Mouse (Mus musculus) brain, embryonic 14.5 days (tissue): ENCODE measurements around the gene Greb1. TPM values are rescaled to one million over a fixed set of nuclear protein-coding genes. Genes with fewer than 3 reads are reported as not detected.

ENCODE experiments used
- DNase-seq: peaks from one replicate; pipeline ENCODE4 v3.0.0-alpha.2; 2011; ENCODE audit warnings: low read depth
- CTCF ChIP-seq: fragments of 200-500 bp; IDR thresholded peaks from 2 replicates; pipeline ENCODE4 v1.5.1; 2012; ENCODE audit warnings: inconsistent platforms, mild to moderate bottlenecking, moderate library complexity, borderline replicate concordance; ENCODE audit not compliant: insufficient read depth, insufficient read length; ENCODE audit errors: extremely low read depth
- POLR2A ChIP-seq: fragments of 200-500 bp; IDR thresholded peaks from 2 replicates; pipeline ENCODE4 v1.6.1; 2012; ENCODE audit warnings: mild to moderate bottlenecking, inconsistent platforms, borderline replicate concordance; ENCODE audit not compliant: poor library complexity, insufficient read depth, insufficient read length, severe bottlenecking; ENCODE audit errors: extremely low read depth
- polyA plus RNA-seq: library from polyadenylated mRNA; depleted of rRNA; stranded (reverse); fragments of >200 nt; gene quantifications from 2 replicates; pipeline ENCODE4 v1.2.3, GENCODE M21; 2012; rRNA removed

Gene Greb1
- polyA plus RNA-seq, 1 experiment, result 4.8 TPM

DNA sequence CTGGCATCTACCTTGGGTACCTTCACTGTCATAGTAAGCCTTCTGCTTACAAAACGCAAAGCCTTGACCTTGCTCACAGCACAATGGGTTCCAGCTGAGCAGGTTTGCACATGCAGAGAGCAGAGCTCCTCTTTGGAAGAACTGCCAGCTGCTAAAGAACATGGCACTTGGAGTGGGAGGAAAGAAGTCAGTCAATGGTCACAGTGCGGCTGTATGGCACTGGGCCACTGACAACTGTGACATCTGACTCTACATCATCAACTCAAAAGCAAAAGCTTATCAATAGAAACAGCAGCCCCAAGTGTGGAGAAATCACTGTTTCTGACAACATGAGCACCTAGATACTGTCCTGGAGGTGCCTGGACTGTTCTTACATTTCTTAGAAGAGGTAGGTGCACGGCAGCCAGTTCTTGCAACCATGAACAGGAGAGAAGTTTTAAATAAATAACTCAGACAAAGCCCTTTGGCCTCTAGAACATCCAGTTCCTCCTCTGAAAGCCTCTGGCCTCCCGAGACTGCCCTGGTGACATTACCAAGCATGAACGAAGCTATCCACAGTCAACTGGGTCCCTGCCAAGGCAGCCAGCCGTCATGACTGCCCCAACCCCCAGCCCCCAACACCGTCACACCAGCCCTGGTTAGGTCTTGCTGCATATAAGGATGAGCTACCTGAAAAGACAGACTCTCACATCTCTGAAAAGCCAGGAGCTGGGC is 170.4 kb downstream of the Greb1 start:
- DNase-seq, result no peak
- no peak for TF ChIP-seq POLR2A
- TF ChIP-seq CTCF, result no peak

Other genes starting within 250 kb of the Greb1 start
- gene Lpin1, start 189.9 kb downstream of the Greb1 start, polyA plus RNA-seq, result 19.0 and 25.6 TPM in 2 replicates
- gene Ntsr2, start 147.5 kb downstream of the Greb1 start, polyA plus RNA-seq, result 1.5 and 1.8 TPM in 2 replicates
- gene E2f6, start 10.1 kb upstream of the Greb1 start, polyA plus RNA-seq, result 40.6 and 45.3 TPM in 2 replicates
- 15.4 and 21.8 TPM in 2 replicates for gene Rock2, start 94.0 kb upstream of the Greb1 start, polyA plus RNA-seq
- gene Pqlc3, start 199.5 kb upstream of the Greb1 start, polyA plus RNA-seq, result 1.1 and 1.2 TPM in 2 replicates
- gene 2410004P03Rik, start 210.8 kb upstream of the Greb1 start, polyA plus RNA-seq, result 1.8 and 2.8 TPM in 2 replicates